Mouse (Mus musculus) heart, embryonic 14.5 days (tissue): ENCODE measurements around the gene Tgfbr2. TPM values are rescaled to one million over a fixed set of nuclear protein-coding genes. Genes with fewer than 3 reads are reported as not detected.
"Not testable (repeated sequence)": the region's sequence is repeated elsewhere in the genome, so short reads cannot be mapped to it uniquely, and the experiment has no call there.

Experiments
- ATAC-seq: fragments of 200-750 bp; cut with Nextera tagmentation; 2 replicates; pipeline ENCODE4 v1.8.0; 2017; ENCODE audit warnings: low read depth, moderate TSS enrichment; ENCODE audit not compliant: insufficient number of reproducible peaks, insufficient read depth, low FRiP score
- H3K27ac ChIP-seq, 2 experiments: fragments of 200-500 bp in 1 of 2; fragments of 300-500 bp in 1 of 2; sonication (generic) in 1 of 2; replicated peaks in 1 of 2; 2 replicates each; pipeline ENCODE4 v1.5.1; 2012 to 2014; ENCODE audit warnings: low read depth in 2 of 2, low read length in 2 of 2, control low read depth in 1 of 2, mild to moderate bottlenecking in 1 of 2, mixed read lengths in 1 of 2; ENCODE audit not compliant: control insufficient read depth in 1 of 2, insufficient read depth in 1 of 2
- H3K27me3 ChIP-seq: fragments of 300-500 bp; sonication (generic); 2 replicates; pipeline ENCODE4 v1.6.1; 2014; ENCODE audit warnings: mild to moderate bottlenecking, low read length, control low read depth; ENCODE audit not compliant: control insufficient read depth, insufficient read depth
- H3K36me3 ChIP-seq: fragments of 300-500 bp; sonication (generic); 2 replicates; pipeline ENCODE4 v1.6.1; 2014; ENCODE audit warnings: mild to moderate bottlenecking, control low read depth, low read length, mixed read lengths; ENCODE audit not compliant: control insufficient read depth, insufficient read depth
- H3K4me1 ChIP-seq, 2 experiments: fragments of 200-500 bp in 1 of 2; fragments of 300-500 bp in 1 of 2; sonication (generic) in 1 of 2; 2 replicates each; pipeline ENCODE4 v1.6.1; 2012 to 2014; ENCODE audit warnings: low read length in 2 of 2, control low read depth in 1 of 2, mixed read lengths in 1 of 2; ENCODE audit not compliant: control insufficient read depth in 2 of 2, insufficient read depth in 2 of 2
- H3K4me2 ChIP-seq: fragments of 300-500 bp; sonication (generic); 2 replicates; pipeline ENCODE4 v1.6.1; 2014; ENCODE audit warnings: mild to moderate bottlenecking, low read length
- H3K4me3 ChIP-seq, 2 experiments: fragments of 200-500 bp in 1 of 2; fragments of 300-500 bp in 1 of 2; sonication (generic) in 1 of 2; 2 replicates each; pipeline ENCODE4 v1.5.1; 2012 to 2014; ENCODE audit warnings: low read length in 2 of 2, mild to moderate bottlenecking in 2 of 2, control low read depth in 1 of 2, low read depth in 1 of 2, moderate library complexity in 1 of 2; ENCODE audit not compliant: control insufficient read depth in 1 of 2, insufficient read depth in 1 of 2
- H3K9ac ChIP-seq: fragments of 300-500 bp; sonication (generic); 2 replicates; pipeline ENCODE4 v1.6.1; 2014; ENCODE audit warnings: mild to moderate bottlenecking, low read length
- H3K9me3 ChIP-seq: fragments of 300-500 bp; sonication (generic); 2 replicates; pipeline ENCODE4 v1.6.1; 2016; ENCODE audit warnings: low read length, control low read depth; ENCODE audit not compliant: control insufficient read depth
- WGBS: fragments of 180-500 bp; shearing (Covaris S2); extraction: QIAGEN DNeasy Blood & Tissue Kit; methylation state at CpG from one replicate; pipeline ENCODE4 v1.1.7; 2014; 5-methylcytosine and 5-hydroxymethylcytosine counted together
- polyA plus RNA-seq: library from polyadenylated mRNA; unstranded; fragments of >200 nt; fragmentation: Nextera tagmentation; extraction: Ambion mirVana; gene quantifications from 2 replicates; pipeline ENCODE4 v1.2.1, GENCODE M21; 2014

The Tgfbr2 gene
- polyA plus RNA-seq, 1 experiment from 2014 or later, result 24.6 TPM

DNA sequence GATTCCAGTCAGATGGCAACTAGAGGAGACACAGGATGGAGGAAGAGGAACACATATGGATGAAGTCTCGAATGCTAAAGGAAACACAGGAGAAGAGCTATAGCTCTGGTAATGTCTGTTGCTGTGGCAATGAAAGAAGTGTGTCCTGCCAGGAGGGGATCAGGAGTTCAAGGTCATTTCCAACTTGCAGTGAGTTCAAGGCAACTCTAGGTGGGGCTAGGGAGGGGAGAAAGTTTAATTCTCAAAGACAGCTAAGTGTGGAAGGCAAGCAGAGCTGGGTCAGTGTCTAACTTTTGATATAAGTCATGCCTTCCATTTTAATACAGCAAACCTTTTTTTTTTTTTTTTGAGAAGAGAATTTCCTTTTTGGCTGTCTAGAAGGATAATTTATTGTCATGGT, 125.2 kb downstream of the Tgfbr2 start:
- no peak overlapping the region for H3K9ac ChIP-seq
- ATAC-seq, result no peak
- H3K4me2 ChIP-seq, result no peak overlapping the region
- no peaks in the 10 kb centered on the region for H3K36me3 ChIP-seq
- 77% methylated on average over 1 of the region's 1 CpGs for WGBS
- no peak overlapping the region for H3K4me3 ChIP-seq
- no peak overlapping the region for H3K27ac ChIP-seq
- no peaks in the 10 kb centered on the region for H3K27me3 ChIP-seq
- no peaks in the 10 kb centered on the region for H3K4me1 ChIP-seq
- H3K9me3 ChIP-seq, result no peaks in the 10 kb centered on the region

DNA sequence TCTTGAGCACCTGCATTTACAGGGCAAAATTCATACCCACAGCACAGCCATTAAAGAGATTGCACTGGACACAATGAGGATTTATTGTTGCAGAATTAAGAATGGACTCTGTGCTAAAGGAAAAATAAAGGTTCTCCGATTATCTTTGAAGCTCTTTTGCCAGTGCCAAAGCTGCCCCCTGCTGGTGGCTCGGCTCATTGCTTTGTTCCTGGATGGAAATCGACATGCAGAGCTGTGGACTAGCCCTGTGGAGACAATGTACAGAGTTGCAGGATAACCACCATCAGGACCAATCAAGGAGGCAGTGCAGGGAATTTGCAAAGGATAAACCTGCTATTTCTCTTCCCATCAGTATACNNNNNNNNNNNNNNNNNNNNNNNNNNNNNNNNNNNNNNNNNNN, 133.4 kb downstream of the Tgfbr2 start:
- H3K36me3 ChIP-seq, result no peaks in the 10 kb centered on the region
- 12% methylated on average over 3 of the region's 3 CpGs for WGBS
- H3K27me3 ChIP-seq, result no peaks in the 10 kb centered on the region
- no peak overlapping the region for H3K9ac ChIP-seq
- H3K4me1 ChIP-seq, result no peaks in the 10 kb centered on the region; a peak in 1 of 4 replicates
- H3K4me2 ChIP-seq, result no peak overlapping the region
- H3K27ac ChIP-seq, result no peak overlapping the region
- no peaks in the 10 kb centered on the region for H3K9me3 ChIP-seq
- ATAC-seq, result no peak
- H3K4me3 ChIP-seq, result no peak overlapping the region

DNA sequence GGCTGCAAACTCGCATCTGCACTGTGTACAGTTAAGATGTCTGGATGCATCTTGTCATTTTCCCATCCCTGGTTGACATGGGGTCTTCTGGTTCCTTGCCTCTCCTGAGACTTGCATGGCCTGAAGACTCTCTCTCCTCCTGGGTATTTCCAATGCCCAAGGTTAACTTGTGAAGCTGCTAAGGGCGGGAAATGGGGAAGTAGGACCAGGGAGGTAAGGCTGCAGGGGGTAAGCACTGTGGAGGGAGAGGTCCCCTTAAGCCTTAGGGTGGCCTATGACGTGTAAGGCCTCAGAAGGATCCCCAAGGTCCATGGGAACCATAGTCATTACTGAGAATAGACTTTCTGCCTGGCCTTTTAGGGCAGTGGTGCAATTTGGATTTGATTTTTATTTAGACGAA, 133.8 kb downstream of the Tgfbr2 start:
- Histone ChIP-seq H3K27ac (no peak overlapping the region), H3K9ac (no peak overlapping the region), H3K4me3 (no peak overlapping the region), H3K4me1 (no peaks in the 10 kb centered on the region; a peak in 1 of 4 replicates), H3K27me3 (no peaks in the 10 kb centered on the region), H3K4me2 (no peak overlapping the region), H3K36me3 (no peaks in the 10 kb centered on the region), H3K9me3 (no peaks in the 10 kb centered on the region)
- ATAC-seq, result no peak
- WGBS, result 79% methylated on average over 4 of the region's 4 CpGs

DNA sequence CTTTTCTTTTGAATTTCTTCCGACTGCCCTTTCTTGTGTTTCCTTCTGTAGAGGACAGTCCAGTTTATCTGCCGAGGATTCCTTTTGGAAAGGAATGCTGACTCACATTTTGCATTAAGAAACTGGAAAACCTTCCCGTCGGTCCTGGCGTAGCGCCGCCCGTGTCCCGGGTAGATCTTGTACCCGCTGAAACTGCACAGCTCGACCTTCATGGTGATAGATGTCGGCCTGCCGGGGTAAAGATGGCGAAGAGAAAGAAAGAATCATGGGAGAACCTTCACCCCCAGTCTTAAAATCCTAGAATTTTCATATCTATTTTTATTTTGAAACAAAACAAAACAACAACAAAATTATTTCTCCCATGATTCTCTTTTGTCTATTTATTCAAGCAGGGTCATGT, 134.3 kb downstream of the Tgfbr2 start:
- H3K9me3 ChIP-seq, H3K4me3 ChIP-seq, H3K36me3 ChIP-seq, H3K27me3 ChIP-seq, ATAC-seq, H3K27ac ChIP-seq, H3K4me1 ChIP-seq, H3K4me2 ChIP-seq, H3K9ac ChIP-seq: not testable (repeated sequence)
- WGBS, result 91% methylated on average over 14 of the region's 14 CpGs

DNA sequence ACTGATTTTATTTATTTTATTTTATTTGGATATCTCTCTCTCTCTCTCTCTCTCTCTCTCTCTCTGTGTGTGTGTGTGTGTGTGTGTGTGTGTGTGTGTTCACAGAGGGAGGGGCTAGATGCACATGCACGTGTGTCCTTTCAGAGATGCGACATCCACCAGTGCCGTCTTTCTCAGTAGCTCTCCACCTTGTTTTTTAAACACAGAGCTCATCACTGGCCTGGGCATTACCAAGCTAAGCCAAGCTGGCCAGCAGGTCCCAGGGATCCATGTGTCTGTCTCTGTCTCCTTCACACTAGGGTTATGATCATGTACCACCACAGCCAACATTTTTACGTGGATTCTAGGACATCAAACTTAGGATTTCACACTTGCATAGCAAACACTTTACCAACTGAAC, 135.2 kb downstream of the Tgfbr2 start:
- H3K9ac ChIP-seq, result no peak overlapping the region
- H3K4me3 ChIP-seq, result no peak overlapping the region
- H3K4me2 ChIP-seq, result no peak overlapping the region
- H3K4me1 ChIP-seq, result no peaks in the 10 kb centered on the region; a peak in 1 of 4 replicates
- no peaks in the 10 kb centered on the region for H3K9me3 ChIP-seq
- H3K36me3 ChIP-seq, result no peaks in the 10 kb centered on the region
- no peak overlapping the region for H3K27ac ChIP-seq
- H3K27me3 ChIP-seq, result no peaks in the 10 kb centered on the region
- 92% methylated on average over 4 of the region's 4 CpGs for WGBS
- no peak for ATAC-seq

DNA sequence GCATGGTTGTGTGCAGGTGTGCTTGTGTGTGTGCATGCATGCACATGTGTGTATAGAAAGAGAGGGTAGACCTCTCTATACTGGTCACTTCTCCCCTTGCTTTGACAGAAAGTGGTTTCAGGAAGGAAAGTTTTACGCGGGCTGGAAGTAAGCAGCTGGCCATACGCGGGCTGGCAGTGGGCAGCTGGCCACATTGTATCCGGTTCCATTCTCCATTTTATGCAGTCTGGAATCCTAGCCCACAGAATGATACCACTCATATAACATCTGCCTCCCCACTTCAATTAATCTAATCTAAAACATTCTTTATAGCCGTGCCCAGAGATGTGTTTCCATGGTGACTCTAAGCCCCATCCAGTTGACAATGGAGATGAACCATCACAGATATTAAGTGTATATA, 136.9 kb downstream of the Tgfbr2 start:
- H3K4me1 ChIP-seq, result no peaks in the 10 kb centered on the region; a peak in 1 of 4 replicates
- 74% methylated on average over 6 of the region's 6 CpGs for WGBS
- no peak for ATAC-seq
- H3K9me3 ChIP-seq, result no peaks in the 10 kb centered on the region
- no peak overlapping the region for H3K9ac ChIP-seq
- no peak overlapping the region for H3K27ac ChIP-seq
- H3K4me3 ChIP-seq, result no peak overlapping the region
- H3K27me3 ChIP-seq, result no peaks in the 10 kb centered on the region
- no peaks in the 10 kb centered on the region for H3K36me3 ChIP-seq
- no peak overlapping the region for H3K4me2 ChIP-seq
